Mouse (Mus musculus) heart, postnatal 14 days (tissue): Measurements from ENCODE around the gene Gm20671. TPM values are rescaled to one million over a fixed set of nuclear protein-coding genes. Genes with fewer than 3 reads are reported as not detected.
"Not testable (repeated sequence)": the region's sequence is repeated elsewhere in the genome, so short reads cannot be mapped to it uniquely, and the experiment has no call there.

Experiments
- DNase-seq, 2 experiments: peaks; one replicate each; pipeline ENCODE4 v3.0.0; 2021 to 2022
- intact Hi-C: fragments of 180-260 bp; cut with DNase I; formaldehyde crosslinking; loops from one replicate; pipeline ENCODE4 v1.15.1; 2025
- long read RNA-seq, 2 experiments: library from polyadenylated mRNA; stranded (forward); transcript quantifications; one replicate each; pipeline ENCODE4 v2.0.0; 2021
- total RNA-seq, 2 experiments: library from RNA; stranded (reverse); gene quantifications; 2 replicates each; pipeline ENCODE4 v1.2.3; 2021

The Gm20671 gene
- not detected for total RNA-seq
- long read RNA-seq, experiment 1, partial matches to known transcripts: 0 of 1 reads
- long read RNA-seq, experiment 1, other reads (novel, unspliced or antisense): 1 of 1 reads
- long read RNA-seq, experiment 2, partial matches to known transcripts: 1 of 1 reads
- long read RNA-seq, experiment 2, other reads (novel, unspliced or antisense): 0 of 1 reads

DNA sequence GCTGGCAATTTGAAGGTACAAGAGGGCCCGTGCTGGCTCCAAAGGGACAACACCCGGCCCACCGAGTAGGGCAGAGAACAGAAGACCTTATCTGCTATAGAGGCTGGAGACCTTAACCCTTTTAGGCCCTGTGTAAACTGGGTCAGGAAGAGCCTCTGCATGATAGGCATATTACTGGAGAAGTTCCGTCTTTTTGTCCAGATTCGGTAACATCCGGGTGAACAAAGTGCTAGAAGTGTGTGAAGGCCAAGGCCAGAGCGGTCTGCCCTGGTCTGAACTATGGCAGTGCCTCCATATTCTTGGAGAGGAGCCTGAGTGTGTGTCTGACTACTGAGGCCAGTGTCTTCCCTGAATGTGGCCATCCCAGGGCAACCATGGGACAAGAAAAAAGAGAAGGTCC is at the start of gene Gm20671:
Gene Gm20671, minus strand, starts transcription at position 101 of the 400 bp plus-strand sequence.
- no peak for DNase-seq

DNA sequence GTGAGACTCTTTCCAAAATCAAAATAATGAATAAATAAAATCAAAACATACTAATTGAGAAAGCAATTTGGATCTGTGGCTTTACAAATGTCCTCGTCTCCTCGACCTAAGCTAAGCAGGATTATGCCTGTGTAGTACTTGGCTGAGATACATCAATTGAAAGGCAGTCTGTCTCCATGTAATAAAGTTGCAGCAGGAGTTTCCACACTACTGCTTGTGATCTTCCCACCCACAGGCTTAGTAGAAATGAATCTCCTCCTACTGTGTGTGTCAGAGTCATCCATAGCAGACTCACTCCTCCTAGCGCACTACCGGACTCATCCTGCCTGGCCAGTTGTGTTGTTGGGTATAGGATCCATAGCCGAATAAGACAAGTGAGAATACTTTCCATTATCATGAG is 45.4 kb upstream of the Gm20671 start:
- no peak for DNase-seq
- intact Hi-C loops: no loop called here

More for the DNA sequence above, at the start of gene Gm20671:
- intact Hi-C loops: no loop called here

DNA sequence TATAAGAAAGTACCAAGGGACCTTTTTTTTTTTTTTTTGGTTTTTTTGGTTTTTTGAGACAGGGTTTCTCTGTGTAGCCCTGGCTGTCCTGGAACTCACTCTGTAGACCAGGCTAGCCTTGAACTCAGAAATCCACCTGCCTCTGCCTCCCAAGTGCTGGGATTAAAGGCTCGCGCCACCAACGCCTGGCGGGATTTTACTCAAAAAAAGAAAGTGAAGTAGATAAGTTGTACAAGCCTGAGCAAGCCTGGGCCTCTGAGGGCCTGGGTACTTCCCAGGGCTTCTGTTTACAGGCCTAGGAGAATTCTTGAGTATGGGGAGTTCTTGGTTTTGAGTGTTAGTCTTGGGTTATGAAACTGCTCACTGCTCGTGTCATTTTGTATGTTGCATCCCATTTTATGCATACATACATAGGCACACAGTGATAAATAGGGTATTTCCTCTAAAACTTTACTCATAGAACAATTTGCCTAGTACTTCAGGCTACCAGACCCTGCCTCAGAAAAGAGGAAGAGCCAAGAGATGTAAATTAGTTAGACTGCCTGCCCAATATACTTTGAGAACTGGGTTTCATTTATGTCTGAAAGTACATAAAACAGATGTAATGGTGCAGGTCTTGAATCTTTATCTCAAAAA is 42.6 kb upstream of the Gm20671 start:
- no peak for DNase-seq

DNA sequence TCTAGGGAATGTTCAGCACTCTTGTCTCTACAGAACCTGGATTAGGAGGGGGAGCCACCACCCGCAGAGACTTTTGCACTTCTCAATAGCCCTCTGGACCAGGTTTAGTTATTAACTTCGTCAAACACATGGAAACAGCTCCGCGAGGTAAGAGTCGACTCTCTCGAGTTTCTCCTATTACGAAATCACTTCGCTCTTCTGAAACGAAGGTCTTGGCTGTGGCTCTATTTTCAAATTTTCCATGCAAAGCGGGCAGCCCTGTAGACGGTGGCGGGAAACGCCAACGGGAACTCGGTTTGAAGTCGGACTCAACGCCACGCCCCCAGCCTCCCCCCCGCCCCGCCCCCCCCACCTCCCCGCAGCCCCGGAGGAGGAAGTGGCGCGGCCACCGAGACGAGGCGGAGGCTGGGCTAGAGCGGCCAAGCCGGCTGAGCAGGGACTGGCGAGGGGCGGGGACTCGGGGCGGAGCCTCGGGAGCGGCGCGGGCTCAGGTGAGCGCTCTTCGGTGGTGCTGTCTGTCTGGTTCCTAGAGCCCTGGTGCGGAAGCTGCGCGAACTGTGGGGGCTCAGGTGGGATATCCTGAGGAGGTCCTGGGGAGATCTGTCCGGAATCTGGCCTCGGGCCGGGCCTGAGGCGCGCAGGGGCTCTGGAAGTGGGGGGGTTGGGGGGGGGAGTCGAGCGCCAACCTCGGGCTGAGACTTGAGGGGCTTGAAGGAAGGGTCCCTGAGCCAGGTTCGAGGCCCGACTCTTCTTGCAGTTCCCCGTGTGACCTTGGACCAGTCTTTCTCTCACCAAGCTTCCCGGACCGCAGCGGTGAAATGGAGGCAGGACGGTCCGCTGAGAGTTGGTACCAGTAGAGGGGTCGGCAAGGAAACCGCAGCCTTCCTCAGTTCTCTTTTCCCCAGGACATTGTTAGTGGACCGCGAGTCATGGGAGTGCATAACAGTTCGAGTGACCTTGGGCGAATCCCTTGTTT is 36.6 kb upstream of the Gm20671 start, which contains the start of gene Depdc5:
Gene Depdc5, plus strand, starts transcription at position 449 of the 976 bp plus-strand sequence.
- peak; percentile 96 for DNase-seq
- intact Hi-C loops: loop anchor here (5.0 kb wide), 1 partner anchor 154 kb away; the partner anchor contains the start of gene Ywhah

More for the DNA sequence above, 42.6 kb upstream of the Gm20671 start:
- intact Hi-C loops: no loop called here

DNA sequence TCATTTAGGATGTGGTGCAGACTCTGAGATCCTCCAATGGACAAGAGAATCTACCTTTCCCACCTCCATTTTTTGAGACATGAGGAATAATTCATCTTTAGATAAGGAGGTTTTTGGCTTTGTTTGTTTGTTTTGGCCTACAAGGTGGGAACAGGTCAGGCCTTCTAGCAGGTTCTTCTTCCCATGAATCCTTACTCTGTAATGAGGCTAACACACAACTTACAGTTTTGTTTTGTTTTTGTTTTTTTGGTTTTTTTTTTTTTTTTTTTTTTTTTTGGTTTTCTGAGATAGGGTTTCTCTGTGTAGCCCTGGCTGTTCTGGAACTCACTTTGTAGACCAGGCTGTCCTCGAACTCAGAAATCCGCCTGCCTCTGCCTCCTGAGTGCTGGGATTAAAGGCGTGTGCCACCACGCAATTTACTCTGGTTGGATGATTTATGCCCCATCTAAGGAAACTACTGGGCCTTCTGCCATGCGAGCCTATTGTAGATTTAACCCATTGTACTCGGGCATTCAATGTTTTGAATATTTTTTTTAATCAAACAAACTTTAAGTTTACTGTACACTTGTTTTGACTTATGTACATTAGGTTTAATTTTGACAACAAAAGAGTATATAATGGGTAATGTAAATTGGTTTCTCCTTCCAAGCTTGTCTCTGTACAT is 35.7 kb upstream of the Gm20671 start:
- intact Hi-C loops: loop anchor here (5.0 kb wide), 1 partner anchor 155 kb away; the partner anchor contains the start of gene Ywhah
- DNase-seq: no peak

DNA sequence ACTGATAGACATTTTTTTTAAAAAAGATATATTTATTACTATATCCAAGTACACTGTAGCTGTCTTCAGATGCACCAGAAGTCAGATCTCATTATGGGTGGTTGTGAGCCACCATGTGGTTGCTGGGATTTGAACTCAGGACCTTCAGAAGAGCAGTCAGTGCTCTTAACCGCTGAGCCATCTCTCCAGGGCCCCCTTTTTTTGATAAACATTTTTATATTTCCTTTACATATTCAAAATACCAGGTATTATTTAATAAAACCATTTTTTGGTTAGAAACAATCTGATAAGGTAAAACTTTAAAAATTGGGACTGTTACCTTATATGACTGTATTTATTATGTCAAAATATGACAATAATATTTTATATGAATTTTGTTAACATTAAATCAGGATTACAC is 34.2 kb upstream of the Gm20671 start:
- no peak for DNase-seq
- intact Hi-C loops: loop anchor here (5.0 kb wide), 1 partner anchor 156 kb away; the partner anchor contains the start of gene Ywhah

DNA sequence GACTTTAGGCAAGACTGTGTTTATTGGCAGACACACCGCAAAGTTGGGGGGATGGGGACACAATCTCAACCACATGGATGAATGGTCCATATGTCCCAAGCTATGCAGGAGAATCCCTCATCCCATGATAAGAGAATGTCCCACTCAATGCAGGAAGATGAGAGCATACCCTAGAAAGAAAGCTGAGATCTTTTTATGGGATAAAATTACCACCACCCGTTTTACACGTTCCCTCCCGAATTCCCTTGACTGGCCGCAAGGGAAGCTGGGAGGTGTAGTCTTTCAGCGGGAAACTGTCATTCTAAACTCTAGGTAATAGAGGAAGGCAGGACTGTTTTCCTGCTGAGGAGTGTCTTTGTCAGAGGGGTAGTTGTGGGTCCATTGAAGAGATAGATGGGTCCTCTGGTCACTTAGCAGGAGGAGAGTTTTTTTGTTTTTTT is 30.9 kb upstream of the Gm20671 start:
- peak; percentile 15 to 48 for DNase-seq
- intact Hi-C loops: no loop called here

DNA sequence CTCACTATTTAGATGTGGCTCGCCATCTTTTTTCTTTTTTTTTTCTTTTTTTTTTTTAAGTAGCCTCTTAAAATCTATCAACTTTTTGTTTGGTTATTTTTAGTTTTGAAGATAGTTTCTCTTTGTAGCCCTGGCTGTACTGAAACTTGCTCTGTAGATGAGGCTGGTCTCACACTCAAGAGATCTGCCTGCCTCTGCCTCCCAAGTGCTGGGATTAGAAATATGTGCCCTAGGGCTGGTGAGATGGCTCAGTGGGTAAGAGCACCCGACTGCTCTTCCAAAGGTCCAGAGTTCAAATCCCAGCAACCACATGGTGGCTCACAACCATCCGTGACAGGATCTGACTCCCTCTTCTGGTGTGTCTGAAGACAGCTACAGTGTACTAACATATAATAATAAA is 28.4 kb upstream of the Gm20671 start:
- DNase-seq, intact Hi-C loops: not testable (repeated sequence)

DNA sequence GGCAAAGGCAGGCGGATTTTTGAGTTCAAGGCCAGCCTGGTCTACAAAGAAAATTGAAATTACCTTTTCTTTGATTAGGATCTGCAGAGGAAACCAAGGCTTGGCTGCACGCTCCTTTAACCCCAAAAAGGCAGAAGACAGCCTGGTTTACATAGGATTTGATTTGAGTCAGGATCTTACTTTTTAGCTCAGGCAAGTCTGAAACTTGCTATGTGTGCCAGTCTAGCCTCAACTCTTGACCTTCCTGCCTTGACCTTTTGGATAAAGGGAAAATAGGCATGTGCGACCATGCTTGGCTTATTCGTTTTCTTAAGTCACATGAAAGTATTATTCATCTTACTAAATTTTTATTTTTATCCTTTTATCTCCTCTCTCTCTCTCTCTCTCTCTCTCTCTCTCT is 27.9 kb upstream of the Gm20671 start:
- intact Hi-C loops: loop anchor here (5.0 kb wide), 1 partner anchor 138 kb away; no protein-coding TSS in a partner anchor
- no peak for DNase-seq

DNA sequence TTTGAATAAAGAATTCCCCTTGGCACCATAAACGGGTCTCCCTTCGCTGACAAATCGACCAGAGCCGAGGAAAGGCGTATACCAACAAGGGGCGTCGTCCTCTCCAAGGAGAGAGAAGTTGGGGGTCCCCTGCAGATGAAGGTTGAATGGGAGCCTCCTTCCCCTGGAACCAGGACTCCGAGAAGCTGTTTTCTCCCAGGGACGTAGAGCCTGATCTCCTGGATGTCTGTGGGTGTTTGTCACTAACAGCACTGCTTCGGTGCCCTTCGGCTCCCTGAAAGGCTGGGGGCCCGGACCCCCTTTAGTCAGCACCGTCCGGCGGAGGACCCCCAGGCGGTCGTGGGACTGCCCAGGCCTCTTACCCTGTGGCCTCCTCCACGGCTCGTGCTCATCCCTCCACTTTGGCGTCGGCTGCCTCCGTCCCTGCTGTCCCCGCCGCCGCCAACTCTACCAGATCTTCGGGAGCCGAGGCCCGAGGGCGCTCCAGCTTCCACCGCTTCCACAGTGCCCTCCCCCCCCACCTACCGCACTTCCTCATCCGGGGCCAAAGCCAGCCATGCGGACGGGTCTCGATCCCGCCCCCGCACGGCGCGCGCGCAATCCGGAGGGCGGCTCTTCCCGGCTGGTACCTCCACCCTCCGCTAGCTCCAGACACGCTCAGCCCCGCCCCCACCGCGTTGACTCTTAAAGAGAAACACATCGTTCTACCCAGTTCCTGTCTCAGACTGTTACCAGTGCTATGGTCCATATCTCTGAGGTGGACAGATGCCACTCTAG is 27.0 kb upstream of the Gm20671 start, which contains the start of gene Prr14l:
Gene Prr14l, minus strand, starts transcription at position 526 of the 777 bp plus-strand sequence.
- intact Hi-C loops: loop anchor here (5.0 kb wide), 1 partner anchor 137 kb away; no protein-coding TSS in a partner anchor

DNA sequence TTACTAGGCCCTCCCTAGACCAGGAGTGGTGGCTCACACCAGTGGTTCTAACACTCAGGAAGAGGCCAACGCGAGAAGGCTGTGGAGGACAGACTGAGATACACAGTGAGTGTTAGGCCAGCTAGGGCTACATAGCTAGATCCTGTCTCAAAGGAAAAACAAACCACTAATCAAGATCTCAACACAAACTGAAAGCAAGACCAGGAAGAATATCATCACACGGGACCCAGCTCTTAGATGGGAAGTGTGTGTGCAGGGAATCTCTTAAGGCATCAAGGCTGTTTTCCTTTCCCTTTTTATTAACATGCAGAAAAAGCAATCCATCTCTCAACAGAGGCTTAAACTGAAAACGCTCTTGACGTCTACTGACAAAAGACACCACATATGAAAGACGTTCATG is 25.1 kb upstream of the Gm20671 start:
- DNase-seq: no peak
- intact Hi-C loops: loop anchor here (5.0 kb wide), 1 partner anchor 135 kb away; no protein-coding TSS in a partner anchor

More for the DNA sequence above, 27.0 kb upstream of the Gm20671 start, which contains the start of gene Prr14l:
- DNase-seq: peak; percentile 99 to 100

DNA sequence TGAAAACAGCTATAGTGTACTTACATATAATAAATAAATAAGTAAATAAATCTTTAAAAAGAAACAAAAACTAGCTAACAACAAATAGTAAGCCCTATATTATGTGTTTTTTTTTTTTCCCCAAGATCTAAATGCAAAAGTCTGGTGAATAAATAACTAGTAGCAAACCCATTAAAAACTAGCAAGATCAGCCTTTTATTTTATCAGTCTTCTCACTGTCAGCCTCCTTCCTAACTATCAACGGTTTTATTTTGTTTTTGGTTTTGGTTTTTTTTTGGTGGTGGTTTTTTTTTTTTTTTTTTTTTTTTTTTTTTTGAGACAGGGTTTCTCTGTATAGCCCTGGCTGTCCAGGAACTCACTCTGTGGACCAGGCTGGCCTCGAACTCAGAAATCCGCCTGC is 22.7 kb upstream of the Gm20671 start:
- DNase-seq, intact Hi-C loops: not testable (repeated sequence)

DNA sequence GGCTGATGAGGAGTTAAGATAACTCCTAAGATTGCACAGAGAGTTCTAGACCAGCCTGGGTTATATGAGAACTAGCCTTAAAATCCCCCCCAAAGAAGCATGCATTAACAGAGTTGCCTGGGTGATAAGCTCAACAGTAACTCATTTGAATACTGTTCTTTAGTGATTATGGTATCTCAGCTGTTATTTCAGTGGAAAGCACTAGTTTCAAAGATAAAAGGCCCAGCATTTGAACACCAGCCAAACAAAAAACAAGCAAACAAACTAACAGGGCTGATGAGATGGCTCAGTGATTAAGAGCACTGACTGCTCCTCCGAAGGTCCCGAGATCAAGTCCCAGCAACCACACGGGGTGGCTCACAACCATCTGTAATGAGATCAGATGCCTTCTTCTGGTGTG is 22.3 kb upstream of the Gm20671 start:
- DNase-seq: no peak
- intact Hi-C loops: no loop called here

DNA sequence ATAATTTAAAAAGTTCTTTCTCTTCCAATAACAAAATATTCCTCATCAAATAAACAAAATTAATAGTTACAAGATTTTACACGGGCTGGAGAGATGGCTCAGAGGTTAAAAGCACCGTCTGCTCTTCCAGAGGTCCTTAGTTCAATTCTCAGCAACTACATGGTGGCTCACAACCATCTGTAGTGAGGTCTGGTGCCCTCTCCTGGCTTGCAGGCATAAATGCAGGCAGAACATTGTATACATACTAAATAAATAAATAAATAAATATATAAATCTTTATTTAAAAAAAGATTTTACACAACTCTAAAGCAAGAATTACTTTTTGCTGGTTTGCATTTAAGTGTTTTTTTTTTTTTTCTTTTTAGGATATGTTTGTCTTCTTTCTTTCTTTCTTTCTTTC is 13.1 kb upstream of the Gm20671 start:
- DNase-seq: no peak
- intact Hi-C loops: no loop called here

DNA sequence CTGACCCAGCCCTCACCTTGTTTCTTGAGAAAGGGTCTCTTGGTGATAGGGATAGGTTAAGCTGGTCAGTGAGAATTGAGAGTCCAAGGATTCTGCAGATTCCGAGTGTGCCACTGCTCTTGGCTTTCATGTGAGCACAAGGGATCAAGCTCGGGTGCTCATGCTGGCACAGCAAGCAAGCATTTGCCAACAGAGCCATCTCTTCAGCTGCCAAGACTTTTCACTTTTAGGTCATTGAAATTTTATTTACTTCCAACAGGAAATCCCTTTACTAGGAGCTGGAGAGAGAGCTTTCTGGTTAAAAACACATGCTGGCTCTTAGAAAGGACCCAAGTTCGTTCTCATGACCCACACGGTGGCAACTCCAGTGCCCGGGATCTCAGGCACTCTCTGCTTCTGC is 10.1 kb upstream of the Gm20671 start:
- intact Hi-C loops: no loop called here
- no peak for DNase-seq

DNA sequence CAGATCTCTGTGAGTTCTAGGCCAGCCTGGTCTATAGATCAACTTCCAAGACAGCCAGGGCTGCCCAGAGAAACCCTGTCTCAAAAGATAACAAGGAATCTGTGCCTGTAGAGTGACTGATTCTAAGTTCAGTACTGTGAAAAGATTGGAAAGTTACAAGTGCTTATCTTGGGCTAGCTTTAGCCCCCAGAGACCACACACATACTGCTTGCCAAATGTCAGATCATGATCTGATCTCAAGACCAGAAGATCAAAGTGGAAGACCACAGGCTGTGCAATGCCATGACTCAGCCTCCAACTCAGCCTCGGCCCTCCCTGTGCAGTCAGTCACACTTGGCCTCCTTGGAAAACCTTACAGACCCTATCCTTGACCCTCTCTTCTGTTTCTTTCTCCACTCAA is 7.6 kb upstream of the Gm20671 start:
- DNase-seq: no peak
- intact Hi-C loops: no loop called here

DNA sequence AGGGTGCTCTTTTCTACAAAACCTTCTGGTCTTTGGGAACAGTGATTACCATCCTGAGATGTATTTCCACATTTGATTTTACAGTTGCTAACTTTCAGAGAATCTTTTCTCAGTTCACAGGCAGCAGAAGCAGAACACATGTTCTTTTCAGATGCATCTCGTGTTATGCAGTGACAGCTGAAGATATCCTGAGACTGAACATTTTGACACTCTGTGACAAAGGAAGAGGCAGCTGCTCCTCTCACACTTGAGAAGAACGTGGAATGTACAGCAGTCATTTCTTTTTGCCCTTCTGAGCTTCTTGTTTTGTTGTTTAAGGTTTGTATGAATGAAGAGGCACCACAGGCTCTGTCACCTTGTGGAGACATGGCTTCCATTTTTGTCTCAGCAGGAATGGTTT is 3.1 kb upstream of the Gm20671 start:
- no peak for DNase-seq
- intact Hi-C loops: no loop called here

DNA sequence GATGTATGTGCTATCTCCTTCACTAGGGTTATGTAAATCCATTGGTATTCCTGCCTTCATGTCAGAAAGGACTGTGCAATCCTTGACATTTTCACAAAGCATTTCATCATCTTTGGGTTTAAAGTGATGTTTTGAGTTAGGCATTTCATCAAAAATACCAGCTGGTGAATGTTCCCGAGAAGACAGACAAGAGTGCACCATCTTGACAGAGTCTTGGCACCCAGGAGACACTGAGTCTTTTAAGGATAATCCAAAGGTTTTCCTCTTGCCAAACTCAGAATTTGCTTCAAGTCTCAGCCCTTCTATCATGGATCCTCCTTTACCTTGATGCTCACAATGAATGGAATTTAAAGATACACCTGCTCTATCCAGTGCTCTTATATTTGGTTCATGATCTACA is 1.9 kb upstream of the Gm20671 start:
- intact Hi-C loops, DNase-seq: not testable (repeated sequence)

DNA sequence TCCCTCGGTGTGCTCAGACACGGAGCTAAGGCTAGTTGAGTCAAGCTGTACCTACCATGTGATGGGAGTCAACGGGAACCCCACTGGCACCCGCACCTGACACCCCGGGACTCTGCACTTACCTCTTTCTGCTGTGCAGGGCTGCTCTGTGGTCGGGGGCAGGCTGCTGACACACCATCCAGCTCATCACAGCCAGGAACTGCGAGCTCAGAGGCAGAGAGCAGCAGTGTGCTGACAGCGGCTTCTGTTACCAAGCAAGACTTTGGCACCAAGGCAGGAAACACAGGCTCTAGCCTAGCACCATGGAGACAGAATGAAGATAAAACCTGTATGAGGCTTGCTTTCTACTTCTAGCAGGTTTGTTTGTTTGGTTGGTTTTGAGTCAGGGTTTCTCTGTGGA is 6.4 kb downstream of the Gm20671 start:
- no peak for DNase-seq
- intact Hi-C loops: no loop called here
